Mouse (Mus musculus): ENCODE data around the gene Vasn.

DNA sequence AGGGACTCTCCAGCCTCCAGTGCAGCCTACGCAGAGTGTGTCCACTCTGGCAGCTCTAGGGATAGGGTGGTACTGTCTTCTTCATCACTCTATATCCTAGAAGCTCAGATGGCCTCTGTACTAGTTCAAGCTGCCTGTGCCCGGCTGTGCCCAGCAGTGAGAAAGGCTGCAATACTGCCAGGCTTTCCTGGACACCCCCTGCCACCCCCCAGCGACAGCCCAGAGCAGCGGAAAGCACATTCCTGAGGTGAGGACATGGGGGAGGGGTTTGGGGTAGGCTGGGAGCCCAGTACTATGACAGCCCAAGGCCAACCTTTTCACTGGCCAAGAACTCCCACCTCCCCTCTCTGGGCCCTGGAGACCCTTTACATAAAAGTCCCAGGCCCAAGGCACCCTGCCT lies 4.0 kb upstream of the Vasn start:
- TF ChIP-seq CTCF (IDR thresholded peaks at IDR 0.05; ENCODE audit: borderline replicate concordance, insufficient read depth, low read length) (no peak), POLR2A (IDR thresholded peaks at IDR 0.05; ENCODE audit: low read depth, low read length) (no peak)
